Mouse (Mus musculus): Measurements from ENCODE around the gene Notch1. TPM values are rescaled to one million over a fixed set of nuclear protein-coding genes. Genes with fewer than 3 reads are reported as not detected.
A peak's percentile ranks its signal among the peaks of the same experiment; 100 is the strongest.

The Notch1 gene
- polyA plus RNA-seq, 1 experiment = 21.4 TPM

GRCm38 (mm10) chr2:26481724-26482495 is 34.6 kb downstream of the Notch1 start:
- DNase-seq (ENCODE audit: low spot score) = no peak

- no peak for DNase-seq (ENCODE audit: low spot score)
These were observed 35.6 kb downstream of the Notch1 start for GRCm38 (mm10) chr2:26480911-26481310.

- DNase-seq (ENCODE audit: low spot score) = no peak
These were observed 37.7 kb downstream of the Notch1 start for GRCm38 (mm10) chr2:26478685-26479205.

GRCm38 (mm10) chr2:26477911-26478310 is 38.6 kb downstream of the Notch1 start:
- DNase-seq (ENCODE audit: low spot score) = no peak

GRCm38 (mm10) chr2:26475505-26476430 is 40.7 kb downstream of the Notch1 start:
- no peak for DNase-seq (ENCODE audit: low spot score)

GRCm38 (mm10) chr2:26474789-26475504 is 41.5 kb downstream of the Notch1 start:
- DNase-seq (ENCODE audit: low spot score) = no peak

GRCm38 (mm10) chr2:26472312-26473090 is 44.0 kb downstream of the Notch1 start:
- no peak for DNase-seq (ENCODE audit: low spot score)

- DNase-seq (ENCODE audit: low spot score) = no peak
These were observed 44.7 kb downstream of the Notch1 start for GRCm38 (mm10) chr2:26471652-26472285.

- no peak for DNase-seq (ENCODE audit: low spot score)
These were observed 45.5 kb downstream of the Notch1 start for GRCm38 (mm10) chr2:26470967-26471366.

GRCm38 (mm10) chr2:26468376-26468775 is 48.1 kb downstream of the Notch1 start:
- DNase-seq (ENCODE audit: low spot score) = no peak

GRCm38 (mm10) chr2:26463412-26463811 is 53.1 kb downstream of the Notch1 start:
- no peak for DNase-seq (ENCODE audit: low spot score)

- no peak for DNase-seq (ENCODE audit: low spot score)
These were observed 53.5 kb downstream of the Notch1 start for GRCm38 (mm10) chr2:26462980-26463379.

GRCm38 (mm10) chr2:26461667-26462066 is 54.8 kb downstream of the Notch1 start:
- no peak for DNase-seq (ENCODE audit: low spot score)

- no peak for DNase-seq (ENCODE audit: low spot score)
These were observed 55.6 kb downstream of the Notch1 start for GRCm38 (mm10) chr2:26460837-26461236.

GRCm38 (mm10) chr2:26460097-26460646 is 56.3 kb downstream of the Notch1 start:
- no peak for DNase-seq (ENCODE audit: low spot score)

GRCm38 (mm10) chr2:26459478-26459877 is 57.0 kb downstream of the Notch1 start:
- no peak for DNase-seq (ENCODE audit: low spot score)

GRCm38 (mm10) chr2:26458402-26459124 is 57.9 kb downstream of the Notch1 start:
- DNase-seq (ENCODE audit: low spot score) = peak; percentile 31

GRCm38 (mm10) chr2:26449121-26450060 is 67.1 kb downstream of the Notch1 start:
- peak; percentile 54 for DNase-seq (ENCODE audit: low spot score)
